ENCODE assay signal across 16 mouse cellular contexts in genomic region chr12:56457951-56458350, GRCm38 (mm10).
"Had no signal": no experiment of that assay in that cellular context is flagged by ENCODE, and none has a peak within 500 bp of the region (broad histone marks: within the 10 kb centered on the region; RNA-seq: fewer than 3 reads in every experiment).

No protein-coding gene starts in this region.

- H3K4me3 ChIP-seq: neural tube, embryonic 13.5 days; neural tube, embryonic 15.5 days; stomach, embryonic 15.5 days had no signal

- H3K36me3 ChIP-seq: neural tube, embryonic 13.5 days; neural tube, embryonic 15.5 days; stomach, embryonic 15.5 days had no signal

- H3K4me2 ChIP-seq: neural tube, embryonic 13.5 days; neural tube, embryonic 15.5 days; stomach, embryonic 15.5 days had no signal

- H3K27me3 ChIP-seq: stomach, embryonic 15.5 days had no signal

- H3K9me3 ChIP-seq: neural tube, embryonic 15.5 days; stomach, embryonic 15.5 days had no signal

- H3K27ac ChIP-seq: neural tube, embryonic 13.5 days; neural tube, embryonic 15.5 days; stomach, embryonic 15.5 days; stomach, postnatal 0 days had no signal

- H3K4me1 ChIP-seq: stomach, embryonic 15.5 days had no signal

- H3K9ac ChIP-seq: neural tube, embryonic 13.5 days; neural tube, embryonic 15.5 days; stomach, embryonic 15.5 days had no signal

- DNase-seq: retina, postnatal 1 day; right cerebral cortex, adult 18-20 months; right cerebral cortex, postnatal 14 days; right cerebral cortex, postnatal 25 days; right cerebral cortex, postnatal 4 days; spleen, adult 18-20 months; thymus, adult 18-20 months; thymus, adult 2 months; thymus, postnatal 14 days; thymus, postnatal 25 days; thymus, postnatal 36 days; thymus, postnatal 4 days had no signal
